Mouse (Mus musculus) urinary bladder, postnatal 4 days (tissue): ENCODE data around the gene Meis2.

Experiments
- DNase-seq, 2 experiments: peaks; one replicate each; pipeline ENCODE4 v3.0.0; 2021 to 2022; ENCODE audit warnings: low spot score in 2 of 2

Meis2 gene

GRCm38 (mm10) chr2:116068461-116068860, 2.8 kb upstream of the Meis2 start:
- DNase-seq: no peak

- no peak for DNase-seq
Measured at GRCm38 (mm10) chr2:116067711-116068110, 2.1 kb upstream of the Meis2 start.

- DNase-seq: peak; percentile 81 to 91
Measured at GRCm38 (mm10) chr2:116067065-116067497, 1.4 kb upstream of the Meis2 start.

- peak in 1 of 2 experiments; percentile 58 for DNase-seq
Measured at GRCm38 (mm10) chr2:116066057-116066941, 660 bp upstream of the Meis2 start.

GRCm38 (mm10) chr2:116065057-116065456, 582 bp downstream of the Meis2 start:
- DNase-seq: no peak

- no peak for DNase-seq
Measured at GRCm38 (mm10) chr2:116064521-116064920, 1.1 kb downstream of the Meis2 start.

GRCm38 (mm10) chr2:116063819-116064293, 1.8 kb downstream of the Meis2 start:
- peak in 1 of 2 experiments; percentile 33 for DNase-seq

- DNase-seq: no peak
Measured at GRCm38 (mm10) chr2:116062761-116063441, 2.7 kb downstream of the Meis2 start.

GRCm38 (mm10) chr2:116062251-116062651, 3.4 kb downstream of the Meis2 start:
- no peak for DNase-seq

GRCm38 (mm10) chr2:116061401-116062021, 4.1 kb downstream of the Meis2 start:
- no peak for DNase-seq

GRCm38 (mm10) chr2:116060701-116061400, 4.8 kb downstream of the Meis2 start:
- no peak for DNase-seq

GRCm38 (mm10) chr2:116060210-116060609, 5.4 kb downstream of the Meis2 start:
- no peak for DNase-seq

- DNase-seq: no peak
Measured at GRCm38 (mm10) chr2:116059661-116060060, 6.0 kb downstream of the Meis2 start.

- no peak for DNase-seq
Measured at GRCm38 (mm10) chr2:116059066-116059465, 6.6 kb downstream of the Meis2 start.

- no peak for DNase-seq
Measured at GRCm38 (mm10) chr2:116058511-116058910, 7.1 kb downstream of the Meis2 start.

GRCm38 (mm10) chr2:116056826-116057225, 8.8 kb downstream of the Meis2 start:
- DNase-seq: no peak

GRCm38 (mm10) chr2:116055686-116056620, 9.7 kb downstream of the Meis2 start:
- no peak for DNase-seq

- no peak for DNase-seq
Measured at GRCm38 (mm10) chr2:116053931-116054330, 11.7 kb downstream of the Meis2 start.

- no peak for DNase-seq
Measured at GRCm38 (mm10) chr2:116052688-116053421, 12.8 kb downstream of the Meis2 start.
